Mouse (Mus musculus): ENCODE results near the gene Gm1673.
A peak's percentile ranks its signal among the peaks of the same experiment; 100 is the strongest.

Gene Gm1673

DNA sequence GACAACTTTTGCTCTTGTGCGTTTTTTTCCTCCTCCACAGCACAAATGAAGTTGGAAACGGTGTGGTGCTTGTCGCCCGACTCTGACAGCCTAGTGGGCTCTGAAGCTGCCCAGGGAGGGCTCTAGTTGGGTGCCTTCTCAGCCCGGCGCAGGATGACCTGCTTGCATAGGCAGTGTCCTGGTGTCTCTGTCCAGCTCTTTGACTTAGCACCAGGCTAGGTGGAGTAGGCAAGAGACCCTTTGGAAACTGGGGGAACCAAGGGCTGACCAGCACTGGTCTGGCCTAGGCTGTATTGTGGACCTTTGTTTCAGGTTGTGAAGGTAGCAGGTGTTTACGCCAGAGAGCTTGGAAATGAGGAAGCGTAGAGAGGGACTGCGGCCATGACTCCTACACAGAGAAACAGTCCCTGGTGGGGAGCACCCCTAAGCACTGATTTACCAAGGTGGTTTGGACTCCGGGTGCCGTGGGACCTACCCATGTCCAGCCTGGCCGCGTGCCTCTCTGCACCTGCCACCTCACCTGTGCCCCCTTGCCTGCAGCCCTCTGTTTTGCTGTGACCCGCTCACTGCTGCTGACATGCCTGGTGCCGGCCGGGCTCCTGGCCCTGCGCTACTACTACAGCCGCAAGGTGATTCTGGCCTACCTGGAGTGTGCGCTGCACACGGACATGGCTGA is 14.7 kb downstream of the Gm1673 start:
- DNase-seq, result peak in 1 of 2 experiments; percentile 42

DNA sequence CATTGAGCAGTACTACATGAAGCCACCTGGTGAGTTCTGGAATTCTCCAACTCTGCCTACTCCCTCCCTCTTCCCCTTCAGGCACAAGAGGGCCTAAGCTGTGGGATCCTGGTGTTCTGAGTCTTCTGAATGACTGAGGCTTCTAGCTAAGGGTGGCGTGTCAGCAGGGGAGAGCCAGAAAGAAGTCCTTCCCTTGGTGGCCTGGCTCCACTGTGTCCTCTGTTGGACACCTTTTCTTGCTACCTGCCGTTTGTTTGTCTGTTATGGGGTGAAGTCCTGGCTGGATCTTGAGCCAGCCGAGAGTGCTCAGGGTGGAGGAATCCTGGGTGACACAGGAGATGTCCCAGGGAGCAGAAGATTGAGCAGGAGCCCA is 15.3 kb downstream of the Gm1673 start:
- no peak for DNase-seq

DNA sequence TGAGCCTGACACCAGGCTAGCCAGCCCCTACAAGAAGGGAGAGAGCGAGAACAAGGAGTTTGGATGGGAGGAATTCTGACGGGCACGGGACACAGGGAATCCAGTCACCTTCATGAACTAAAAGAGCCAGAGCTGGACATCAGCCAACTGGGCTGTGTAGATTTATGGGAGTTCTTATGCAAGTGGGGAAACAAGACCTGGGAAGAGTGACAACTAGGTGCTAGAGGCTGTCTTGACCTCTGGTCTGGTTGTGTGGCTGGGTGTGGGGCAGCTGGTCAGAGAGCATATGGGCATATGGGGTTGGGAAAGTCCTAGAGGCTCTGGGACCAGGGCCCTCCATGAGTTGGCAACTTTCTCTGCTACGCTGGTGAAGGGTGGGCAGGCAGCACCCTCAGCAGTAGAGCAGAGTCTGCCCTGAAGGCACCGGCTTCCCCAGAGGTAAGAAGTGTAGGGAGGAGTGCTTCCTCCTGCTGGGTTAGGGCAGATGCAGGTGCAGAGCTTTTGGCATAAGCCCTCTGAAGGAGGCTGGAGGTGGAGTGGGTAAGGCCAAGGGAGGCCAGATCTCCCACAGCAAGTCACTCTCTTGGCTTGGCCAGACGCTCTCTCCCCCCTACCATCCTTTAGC is 16.3 kb downstream of the Gm1673 start:
- DNase-seq, result no peak

DNA sequence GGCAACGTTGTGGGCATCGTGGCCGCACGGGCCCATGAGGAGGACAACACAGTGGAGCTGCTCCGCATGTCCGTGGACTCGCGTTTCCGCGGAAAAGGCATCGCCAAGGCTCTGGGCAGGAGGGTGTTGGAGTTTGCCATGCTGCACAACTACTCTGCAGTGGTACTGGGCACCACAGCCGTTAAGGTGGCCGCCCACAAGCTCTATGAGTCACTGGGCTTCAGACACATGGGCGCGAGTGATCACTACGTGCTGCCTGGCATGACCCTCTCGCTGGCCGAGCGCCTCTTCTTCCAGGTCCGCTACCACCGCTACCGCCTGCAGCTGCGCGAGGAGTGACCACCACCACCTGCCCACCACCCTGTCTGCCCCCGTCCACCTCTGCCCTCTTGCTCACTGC is 17.6 kb downstream of the Gm1673 start:
- no peak for DNase-seq

DNA sequence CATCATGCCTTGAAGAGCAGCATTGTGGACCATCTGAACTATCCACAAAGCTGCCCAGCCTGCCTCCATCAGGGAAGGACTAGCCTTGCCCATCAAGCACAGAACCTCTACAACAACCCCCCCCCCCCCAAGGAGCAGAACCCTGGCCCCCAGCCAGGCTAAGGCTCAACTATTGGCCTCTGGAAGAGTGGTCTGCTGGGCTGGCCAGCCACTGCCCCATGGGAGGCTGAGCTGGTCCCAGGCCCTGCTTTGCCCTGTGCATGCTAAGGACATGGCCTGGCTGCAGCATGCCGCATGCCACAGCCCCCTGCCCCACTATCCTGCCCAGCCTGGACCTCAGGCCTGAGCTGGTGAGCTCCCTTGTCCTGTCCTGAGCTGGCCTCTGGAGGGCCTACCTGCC is 18.2 kb downstream of the Gm1673 start:
- DNase-seq, result no peak

DNA sequence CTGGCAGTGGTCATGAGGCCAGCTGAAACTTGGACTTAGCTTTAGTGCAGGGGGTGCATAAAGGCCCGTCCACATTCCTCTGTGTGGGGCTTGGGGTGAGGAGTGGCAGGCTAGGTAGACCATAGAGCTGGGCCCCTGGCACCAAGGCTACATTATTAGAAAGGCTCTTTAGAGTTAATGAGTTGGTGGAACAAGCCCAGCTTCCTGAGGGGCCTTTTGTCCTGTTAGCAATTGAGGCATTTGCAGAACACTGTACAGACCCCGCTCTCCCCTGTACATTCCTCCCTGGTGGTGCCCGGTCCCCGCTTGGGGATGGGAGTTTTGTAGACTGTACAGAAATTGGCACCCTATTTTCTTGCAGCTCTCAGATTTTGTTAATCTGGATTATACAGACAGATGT is 19.4 kb downstream of the Gm1673 start:
- DNase-seq, result no peak

DNA sequence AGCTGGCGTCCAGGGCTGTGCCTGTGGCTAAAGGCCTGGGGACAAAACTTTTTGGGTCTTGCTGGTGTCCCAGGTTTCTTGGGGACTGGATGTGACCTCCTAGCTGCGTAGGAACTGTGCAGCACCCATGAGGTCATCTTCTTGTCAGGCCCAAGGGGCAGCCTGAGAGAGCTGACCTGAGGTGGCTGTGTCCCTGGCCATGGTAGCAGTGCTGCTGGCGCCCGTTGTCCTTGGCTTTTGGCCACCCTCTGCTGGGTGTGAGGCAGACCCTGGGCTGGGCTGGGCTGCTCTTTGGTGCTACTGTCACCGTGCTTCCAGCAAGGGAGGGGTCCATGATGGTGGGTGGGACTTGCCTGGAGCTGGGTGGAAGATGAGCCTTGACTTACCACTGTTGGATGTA is 21.4 kb downstream of the Gm1673 start:
- no peak for DNase-seq

DNA sequence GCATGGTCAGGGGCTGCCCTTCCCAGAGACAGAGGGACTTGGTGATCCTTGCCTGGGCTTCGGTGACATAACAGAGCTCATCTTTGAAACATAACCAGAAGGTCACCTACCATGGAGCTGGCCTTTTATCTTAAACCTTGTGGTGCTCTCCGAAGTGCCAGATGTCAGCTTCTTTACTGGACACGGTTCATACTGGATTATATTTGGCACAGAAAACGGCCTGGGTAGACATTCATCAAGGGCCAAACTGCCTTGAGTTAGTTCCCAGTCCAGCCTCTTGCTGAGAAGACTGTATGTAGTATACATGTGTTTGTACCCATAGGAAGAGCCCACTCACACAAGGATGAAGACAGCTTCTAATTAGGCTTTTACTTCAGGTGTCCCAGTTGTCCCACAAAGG is 23.6 kb downstream of the Gm1673 start:
- no peak for DNase-seq

DNA sequence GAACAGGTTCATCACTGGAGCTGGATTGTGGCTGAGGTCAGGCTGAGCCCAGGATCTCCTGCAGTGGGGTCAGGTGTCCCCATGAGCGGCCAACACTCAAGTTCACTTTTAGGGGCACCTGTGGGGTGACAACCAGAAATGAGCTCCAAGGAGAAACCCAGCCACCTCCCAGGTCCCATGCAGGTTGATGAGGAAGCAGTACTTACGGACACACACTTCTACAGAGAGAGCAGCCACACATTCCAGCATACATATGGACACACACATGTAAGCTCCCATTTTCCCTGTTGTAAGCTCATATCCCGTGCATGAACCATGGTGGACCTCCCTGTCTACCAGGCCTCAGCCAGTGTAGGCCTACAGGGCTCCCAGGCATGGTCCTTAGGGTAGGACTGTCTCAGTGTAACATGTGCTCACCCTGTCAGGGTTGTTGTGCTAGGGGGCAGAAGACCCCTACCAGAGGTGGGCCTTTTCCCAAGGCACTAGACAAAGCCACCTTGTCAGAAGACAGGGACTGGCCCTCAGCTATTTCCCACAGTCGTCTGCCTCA is 24.2 kb downstream of the Gm1673 start:
- no peak for DNase-seq

DNA sequence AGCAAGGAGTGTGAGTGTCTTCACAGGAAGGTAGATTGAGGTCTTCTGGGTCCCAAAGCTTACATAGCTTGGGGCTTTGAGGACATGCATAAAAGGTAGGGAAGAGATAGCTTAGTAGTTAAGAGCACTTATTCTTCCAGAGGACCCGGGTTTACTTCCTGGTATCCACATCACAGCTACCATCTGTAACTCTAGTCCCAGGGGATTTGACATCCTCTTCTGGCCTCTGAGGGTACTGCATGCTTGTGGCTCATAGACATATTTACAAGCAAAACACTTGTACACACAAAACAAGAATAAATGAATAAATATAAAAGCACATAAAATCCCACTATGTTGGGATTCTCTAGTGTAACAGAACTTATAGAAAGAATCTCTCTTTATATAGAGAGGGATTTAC is 31.4 kb downstream of the Gm1673 start:
- DNase-seq, result no peak

DNA sequence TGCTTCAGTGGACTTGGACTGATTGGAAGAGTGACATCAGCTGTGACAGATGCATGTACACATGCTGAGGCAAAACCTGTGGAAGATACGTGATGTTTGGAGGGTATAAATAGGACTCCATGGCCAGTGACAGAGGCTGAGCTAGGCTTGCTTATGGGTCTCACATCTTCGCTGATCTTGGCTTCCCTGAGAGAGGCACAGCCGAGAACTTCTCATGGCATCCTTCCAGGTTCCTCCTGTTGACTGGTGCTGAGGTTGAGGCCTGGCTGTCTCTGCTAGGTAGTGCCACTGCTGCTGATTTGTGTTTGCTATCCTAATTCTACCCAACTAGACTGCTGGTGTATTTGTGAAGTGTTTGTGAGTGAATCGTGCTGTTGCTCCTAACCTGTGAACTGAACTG is 35.7 kb downstream of the Gm1673 start:
- no peak for DNase-seq

DNA sequence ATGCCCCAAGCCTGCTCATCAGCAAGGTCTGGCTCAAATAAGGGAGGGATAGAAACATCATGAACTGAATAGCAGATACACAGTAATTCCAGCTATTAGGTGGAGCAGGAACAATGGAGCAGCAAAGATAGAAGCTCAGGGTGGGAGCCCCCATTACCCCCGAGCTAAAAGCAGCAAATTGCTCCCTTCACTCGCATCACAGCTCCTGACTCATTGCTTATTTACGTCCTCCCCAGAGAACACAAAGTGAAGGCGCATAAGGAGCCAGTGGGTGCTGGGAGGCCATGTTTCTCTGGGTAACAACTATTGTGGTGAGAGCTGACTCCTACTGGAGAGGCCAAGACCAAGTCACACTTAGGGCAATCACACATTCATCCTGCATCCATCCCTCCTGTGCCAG is 46.9 kb downstream of the Gm1673 start:
- no peak for DNase-seq

DNA sequence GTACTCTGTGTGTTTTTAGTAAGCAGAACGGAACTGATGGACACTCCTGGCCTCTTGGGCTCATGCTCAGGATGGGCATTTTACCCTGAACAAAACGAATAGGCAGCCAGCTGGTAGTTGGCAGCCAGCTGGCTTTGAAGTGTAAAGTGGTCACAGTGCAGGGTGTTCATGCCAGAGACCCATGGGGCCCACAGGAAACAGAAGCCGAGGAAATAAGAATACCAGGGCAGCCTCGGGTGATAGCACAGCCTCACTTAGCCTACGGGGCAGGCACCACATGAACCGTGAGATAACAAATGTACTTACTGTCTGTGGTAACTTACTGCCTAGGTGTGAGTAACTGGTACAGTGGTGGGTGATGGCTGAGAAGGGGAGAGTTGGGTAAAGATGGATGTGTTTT is 47.8 kb downstream of the Gm1673 start:
- DNase-seq, result peak; percentile 39 to 40

DNA sequence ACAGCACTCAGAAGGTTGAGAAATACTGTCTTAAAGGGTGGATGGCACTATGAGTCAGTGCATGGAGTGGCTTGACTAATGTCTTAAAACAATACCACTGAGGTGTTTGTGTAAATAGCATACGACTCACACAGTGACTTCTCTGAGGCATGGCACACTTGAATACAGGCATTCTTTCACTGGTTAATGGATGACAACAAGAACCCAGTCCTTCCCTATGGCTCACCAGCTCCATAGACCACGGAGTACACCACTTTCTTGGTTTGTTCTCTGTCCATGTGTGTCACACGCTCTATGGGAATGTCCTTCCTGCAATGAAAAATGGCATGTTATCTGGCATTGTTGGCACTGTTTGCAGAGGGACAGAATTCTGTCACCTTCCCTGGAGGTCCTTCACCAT is 49.3 kb downstream of the Gm1673 start:
- no peak for DNase-seq

All from cerebellum, postnatal 14 days (tissue).